Mouse (Mus musculus): Measurements from ENCODE around the gene Ksr2. TPM values are rescaled to one million over a fixed set of nuclear protein-coding genes. Genes with fewer than 3 reads are reported as not detected.
"Not testable (repeated sequence)": the region's sequence is repeated elsewhere in the genome, so short reads cannot be mapped to it uniquely, and the experiment has no call there.

Ksr2 gene
- polyA plus RNA-seq, 1 experiment from 2014 or later: 7.4 TPM

DNA sequence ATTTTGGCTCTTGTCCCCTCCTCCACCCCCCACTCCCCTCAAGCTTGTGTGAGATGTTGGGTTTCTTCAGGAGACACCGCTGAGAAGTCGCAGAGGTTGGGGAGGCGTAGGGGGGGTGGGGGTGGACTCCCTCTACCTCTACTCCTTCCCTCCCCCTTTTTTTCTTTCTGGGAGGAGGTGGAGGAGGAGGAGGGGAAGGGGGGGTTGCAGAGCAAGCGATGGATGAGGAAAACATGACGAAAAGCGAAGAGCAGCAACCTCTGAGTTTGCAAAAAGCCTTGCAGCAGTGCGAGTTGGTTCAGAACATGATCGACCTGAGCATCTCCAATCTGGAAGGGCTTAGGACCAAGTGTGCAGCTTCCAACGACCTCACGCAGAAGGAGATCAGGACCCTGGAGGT lies 811 bp downstream of the Ksr2 start:
- Histone ChIP-seq H3K27me3 (replicated peaks) (no peaks in the 10 kb centered on the region), H3K36me3 (no peaks in the 10 kb centered on the region), H3K9me3 (replicated peaks) (no peaks in the 10 kb centered on the region), H3K4me1 (peaks cover 27% of the 10 kb centered on the region), H3K4me3 (replicated peaks) (peak overlapping the region; percentile 69), H3K9ac (replicated peaks) (peak overlapping the region; percentile 89), H3K27ac (replicated peaks) (peak overlapping the region; percentile 99), H3K4me2 (peak overlapping the region; percentile 81)
- WGBS: 2% methylated on average over 10 of the region's 10 CpGs
- peak; percentile 40 for ATAC-seq (ENCODE audit: low FRiP score)

DNA sequence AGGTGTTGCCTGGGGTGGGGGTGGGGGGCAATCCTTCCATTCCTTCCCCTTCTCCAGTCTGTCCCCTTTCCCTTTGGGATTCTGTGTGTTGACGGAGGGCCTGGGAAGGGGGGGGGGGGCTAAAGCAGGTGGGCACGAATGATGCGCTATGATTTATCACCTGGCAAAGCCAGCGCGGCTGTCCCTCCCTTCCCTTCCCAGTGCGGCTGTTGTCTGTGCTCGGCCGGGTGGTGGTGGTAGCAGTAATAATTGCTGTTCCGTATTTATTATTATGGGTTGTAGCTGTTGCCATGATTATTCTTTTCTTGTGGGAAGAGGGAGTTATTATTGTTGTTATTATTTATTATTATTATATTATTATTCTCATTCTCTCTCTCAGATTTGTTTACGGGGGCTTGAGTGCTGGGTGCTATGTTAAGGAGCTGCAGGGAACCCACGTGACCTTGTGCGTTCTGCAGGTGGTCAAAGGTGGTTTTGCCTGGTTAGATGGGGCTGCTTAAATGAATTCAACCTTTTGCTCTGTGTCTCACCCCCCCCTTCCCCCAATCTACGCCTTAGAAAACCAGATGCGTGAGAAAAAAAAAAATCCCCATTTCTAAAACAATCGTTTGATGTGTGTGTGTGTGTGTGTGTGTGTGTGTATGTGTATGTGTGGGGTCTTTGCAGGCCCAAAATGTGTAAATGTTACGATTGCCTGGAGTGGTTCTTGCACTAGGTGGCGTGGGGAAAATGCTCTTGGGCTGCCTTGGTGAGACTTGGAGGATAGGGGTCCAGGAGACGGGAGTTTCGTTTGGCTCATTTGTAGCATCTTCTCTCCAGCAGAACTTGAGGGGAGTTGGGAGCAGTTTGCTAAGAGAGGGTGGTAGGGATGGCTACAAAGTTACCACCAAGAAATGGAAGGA lies 1.5 kb downstream of the Ksr2 start:
- Histone ChIP-seq H3K4me2 (peak overlapping the region; percentile 81), H3K4me1 (peaks cover 27% of the 10 kb centered on the region), H3K9me3 (replicated peaks) (no peaks in the 10 kb centered on the region), H3K27me3 (replicated peaks) (no peaks in the 10 kb centered on the region), H3K4me3 (replicated peaks) (peak overlapping the region; percentile 69), H3K9ac (replicated peaks) (peak overlapping the region; percentile 89), H3K27ac (replicated peaks) (peak overlapping the region; percentile 99), H3K36me3 (no peaks in the 10 kb centered on the region)
- WGBS: 17% methylated on average over 18 of the region's 19 CpGs
- ATAC-seq (ENCODE audit: low FRiP score): peak; percentile 20; the same call in 1 of the 2 replicates

DNA sequence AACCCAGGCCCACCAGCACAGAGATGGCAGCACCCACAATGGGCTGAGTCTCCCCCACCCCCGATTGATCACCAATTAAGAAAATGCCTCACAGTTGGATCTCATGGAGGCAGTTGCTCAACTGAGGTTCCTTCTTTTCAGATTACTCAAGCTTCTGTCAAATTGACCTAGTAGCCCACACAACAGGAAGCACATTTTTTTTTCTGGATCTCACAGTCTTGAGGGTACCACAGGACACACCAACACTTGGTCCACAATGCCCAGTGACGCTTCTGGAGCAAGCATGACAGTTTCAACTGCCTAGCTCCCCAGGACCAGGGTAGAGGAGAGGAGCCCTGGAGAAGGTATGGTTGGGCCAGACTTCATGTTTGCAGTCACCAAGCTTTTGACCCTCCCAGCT lies 3.6 kb downstream of the Ksr2 start:
- 65% methylated on average over 2 of the region's 2 CpGs for WGBS
- no peak for ATAC-seq (ENCODE audit: low FRiP score)
- Histone ChIP-seq H3K36me3 (no peaks in the 10 kb centered on the region), H3K9ac (replicated peaks) (no peak overlapping the region), H3K4me3 (replicated peaks) (no peak overlapping the region), H3K27ac (replicated peaks) (no peak overlapping the region), H3K9me3 (replicated peaks) (no peaks in the 10 kb centered on the region), H3K27me3 (replicated peaks) (no peaks in the 10 kb centered on the region), H3K4me1 (peaks cover 27% of the 10 kb centered on the region), H3K4me2 (no peak overlapping the region)

- not testable (repeated sequence) for H3K36me3 ChIP-seq; H3K4me1 ChIP-seq; H3K9me3 ChIP-seq (replicated peaks); H3K9ac ChIP-seq (replicated peaks); ATAC-seq (ENCODE audit: low FRiP score); H3K4me3 ChIP-seq (replicated peaks); H3K27me3 ChIP-seq (replicated peaks); H3K4me2 ChIP-seq; H3K27ac ChIP-seq (replicated peaks)
- 91% methylated on average over 7 of the region's 7 CpGs for WGBS
Observed at GRCm38 (mm10) chr5:117433501-117433900, 19.7 kb downstream of the Ksr2 start.

DNA sequence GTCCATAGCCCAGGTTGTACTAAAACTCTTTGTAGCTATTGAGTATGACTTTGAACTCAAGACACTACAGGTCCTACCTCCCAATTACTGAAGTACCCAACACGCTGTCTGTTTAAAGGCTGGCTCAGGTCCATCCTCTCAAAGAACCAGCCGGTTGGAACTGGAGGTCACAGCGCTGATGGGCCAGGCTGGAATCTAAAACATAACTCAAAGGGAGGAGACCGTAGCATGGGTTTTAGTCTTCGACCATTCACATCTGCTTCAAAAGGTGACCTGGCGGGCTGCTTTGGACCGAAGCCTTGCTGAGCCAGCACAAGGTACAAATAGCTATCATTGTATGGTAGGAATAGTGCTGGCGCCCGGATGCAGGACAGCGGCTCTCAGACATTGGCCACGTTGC lies 26.5 kb downstream of the Ksr2 start:
- ATAC-seq (ENCODE audit: low FRiP score): no peak
- H3K36me3 ChIP-seq: no peaks in the 10 kb centered on the region
- H3K27ac ChIP-seq (replicated peaks): 0 out of 2 replicates have a peak overlapping the region, but pooled peaks have one; percentile 0
- H3K27me3 ChIP-seq (replicated peaks): no peaks in the 10 kb centered on the region
- no peaks in the 10 kb centered on the region for H3K9me3 ChIP-seq (replicated peaks)
- H3K9ac ChIP-seq (replicated peaks): no peak overlapping the region
- H3K4me3 ChIP-seq (replicated peaks): no peak overlapping the region
- H3K4me1 ChIP-seq: peaks cover 21% of the 10 kb centered on the region
- WGBS: 81% methylated on average over 11 of the region's 11 CpGs
- no peak overlapping the region for H3K4me2 ChIP-seq

- peaks cover 21% of the 10 kb centered on the region for H3K4me1 ChIP-seq
- 15% methylated on average over 18 of the region's 18 CpGs for WGBS
- H3K36me3 ChIP-seq: no peaks in the 10 kb centered on the region
- no peak overlapping the region for H3K4me3 ChIP-seq (replicated peaks)
- no peak overlapping the region for H3K9ac ChIP-seq (replicated peaks)
- peak overlapping the region; percentile 44 for H3K4me2 ChIP-seq
- no peaks in the 10 kb centered on the region for H3K9me3 ChIP-seq (replicated peaks)
- H3K27me3 ChIP-seq (replicated peaks): no peaks in the 10 kb centered on the region
- peak; percentile 45; the same call in 1 of the 2 replicates for ATAC-seq (ENCODE audit: low FRiP score)
- 0 out of 2 replicates have a peak overlapping the region, but pooled peaks have one; percentile 34 for H3K27ac ChIP-seq (replicated peaks)
Observed at GRCm38 (mm10) chr5:117441242-117441842, 27.5 kb downstream of the Ksr2 start.

DNA sequence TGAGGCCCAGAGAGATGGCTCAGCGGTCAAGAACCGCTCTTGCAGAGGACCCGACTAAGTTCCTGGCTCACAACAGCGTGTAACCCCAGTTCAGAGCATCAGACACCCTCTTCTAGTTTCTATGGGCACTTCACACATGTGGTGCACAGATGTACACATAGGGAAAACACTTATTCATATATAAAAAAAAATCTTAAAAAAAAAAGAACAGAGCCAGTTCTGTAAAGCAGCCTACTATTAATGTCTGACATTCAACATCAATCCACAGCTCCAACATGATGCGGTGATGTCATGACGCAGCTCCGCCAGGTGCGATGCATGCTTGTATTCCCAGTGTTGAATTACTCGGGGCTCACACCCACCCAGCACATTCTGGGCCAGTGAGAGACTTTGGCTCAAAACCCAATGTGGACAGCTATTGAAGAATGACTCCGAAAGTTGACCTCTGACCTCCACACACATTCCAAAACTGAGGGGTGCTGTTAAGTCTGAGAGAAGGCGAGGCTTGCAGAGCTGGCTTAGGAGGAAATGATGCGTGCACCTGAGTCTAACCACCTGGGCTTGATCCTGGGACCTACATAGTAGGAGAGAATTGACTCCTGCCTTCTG lies 28.5 kb downstream of the Ksr2 start:
- Histone ChIP-seq H3K9ac (replicated peaks) (no peak overlapping the region), H3K27ac (replicated peaks) (0 out of 2 replicates have a peak overlapping the region, but pooled peaks have one; percentile 34)
- WGBS: 91% methylated on average over 12 of the region's 12 CpGs

GRCm38 (mm10) chr5:117443141-117443540 lies 29.3 kb downstream of the Ksr2 start:
- no peak overlapping the region for H3K4me2 ChIP-seq
- peaks cover 21% of the 10 kb centered on the region for H3K4me1 ChIP-seq
- H3K27me3 ChIP-seq (replicated peaks): no peaks in the 10 kb centered on the region
- H3K4me3 ChIP-seq (replicated peaks): no peak overlapping the region
- no peaks in the 10 kb centered on the region for H3K9me3 ChIP-seq (replicated peaks)
- H3K36me3 ChIP-seq: no peaks in the 10 kb centered on the region
- H3K9ac ChIP-seq (replicated peaks): no peak overlapping the region
- ATAC-seq (ENCODE audit: low FRiP score): no peak
- 96% methylated on average over 4 of the region's 4 CpGs for WGBS
- H3K27ac ChIP-seq (replicated peaks): no peak overlapping the region

More for the DNA sequence above, 28.5 kb downstream of the Ksr2 start:
- H3K4me1 ChIP-seq: peaks cover 21% of the 10 kb centered on the region
- H3K36me3 ChIP-seq: no peaks in the 10 kb centered on the region
- H3K27me3 ChIP-seq (replicated peaks): no peaks in the 10 kb centered on the region
- no peaks in the 10 kb centered on the region for H3K9me3 ChIP-seq (replicated peaks)
- no peak overlapping the region for H3K4me2 ChIP-seq
- no peak for ATAC-seq (ENCODE audit: low FRiP score)
- H3K4me3 ChIP-seq (replicated peaks): no peak overlapping the region

GRCm38 (mm10) chr5:117443902-117444301 lies 30.1 kb downstream of the Ksr2 start:
- WGBS: 92% methylated on average over 6 of the region's 6 CpGs
- no peak overlapping the region for H3K4me2 ChIP-seq
- H3K9ac ChIP-seq (replicated peaks): no peak overlapping the region
- peaks cover 21% of the 10 kb centered on the region for H3K4me1 ChIP-seq
- no peak for ATAC-seq (ENCODE audit: low FRiP score)
- H3K4me3 ChIP-seq (replicated peaks): no peak overlapping the region
- no peaks in the 10 kb centered on the region for H3K27me3 ChIP-seq (replicated peaks)
- no peaks in the 10 kb centered on the region for H3K9me3 ChIP-seq (replicated peaks)
- H3K27ac ChIP-seq (replicated peaks): no peak overlapping the region
- H3K36me3 ChIP-seq: no peaks in the 10 kb centered on the region

GRCm38 (mm10) chr5:117447698-117448097 lies 33.9 kb downstream of the Ksr2 start:
- Histone ChIP-seq H3K36me3 (no peaks in the 10 kb centered on the region), H3K4me2 (no peak overlapping the region), H3K9ac (replicated peaks) (no peak overlapping the region), H3K4me3 (replicated peaks) (no peak overlapping the region), H3K27me3 (replicated peaks) (no peaks in the 10 kb centered on the region), H3K4me1 (peaks cover 3% of the 10 kb centered on the region; the same call in 1 of the 2 replicates), H3K27ac (replicated peaks) (no peak overlapping the region), H3K9me3 (replicated peaks) (no peaks in the 10 kb centered on the region)
- WGBS: 43% methylated on average over 6 of the region's 6 CpGs
- no peak for ATAC-seq (ENCODE audit: low FRiP score)

DNA sequence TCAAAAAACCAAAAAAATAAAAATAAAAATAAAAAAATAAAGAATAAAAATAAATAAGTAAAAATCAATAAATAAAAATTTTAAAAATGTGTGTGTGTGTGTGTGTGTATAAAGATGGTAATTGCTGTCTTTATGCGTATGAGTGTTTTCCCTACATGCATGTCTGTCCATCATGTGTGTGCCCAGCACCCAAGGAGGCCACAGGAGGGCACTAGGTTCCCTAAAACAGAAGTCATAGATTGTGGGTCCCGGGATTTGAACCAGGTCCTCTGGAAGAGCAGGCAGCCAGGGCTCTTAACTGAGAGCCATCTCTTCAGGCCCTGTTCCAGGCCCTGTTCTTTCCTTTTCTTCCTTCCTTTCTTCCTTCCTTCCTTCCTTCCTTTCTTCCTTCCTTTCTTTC lies 38.2 kb downstream of the Ksr2 start:
- H3K9ac ChIP-seq (replicated peaks): no peak overlapping the region
- H3K4me2 ChIP-seq: no peak overlapping the region
- H3K36me3 ChIP-seq: no peaks in the 10 kb centered on the region
- WGBS: 96% methylated on average over 2 of the region's 2 CpGs
- no peaks in the 10 kb centered on the region for H3K4me1 ChIP-seq
- H3K9me3 ChIP-seq (replicated peaks): no peaks in the 10 kb centered on the region
- no peak overlapping the region for H3K4me3 ChIP-seq (replicated peaks)
- no peaks in the 10 kb centered on the region for H3K27me3 ChIP-seq (replicated peaks)
- no peak overlapping the region for H3K27ac ChIP-seq (replicated peaks)
- no peak for ATAC-seq (ENCODE audit: low FRiP score)
